Mouse (Mus musculus) thymus, adult 2 months (tissue): Measurements from ENCODE around the gene Snrpd3. TPM values are rescaled to one million over a fixed set of nuclear protein-coding genes. Genes with fewer than 3 reads are reported as not detected.
"Not testable (repeated sequence)": the region's sequence is repeated elsewhere in the genome, so short reads cannot be mapped to it uniquely, and the experiment has no call there.

Experiments used
- DNase-seq: peaks from one replicate; pipeline ENCODE4 v3.0.0; 2021
- H3K27ac ChIP-seq: fragments of 200-500 bp; 2 replicates; pipeline ENCODE4 v1.5.1; 2012; ENCODE audit warnings: low read length, control low read depth; ENCODE audit not compliant: control insufficient read depth, insufficient read depth
- H3K27me3 ChIP-seq: fragments of 200-500 bp; 2 replicates; pipeline ENCODE4 v1.6.1; 2012; ENCODE audit warnings: mild to moderate bottlenecking, low read length, moderate library complexity, mixed read lengths; ENCODE audit not compliant: control insufficient read depth, insufficient read depth
- H3K36me3 ChIP-seq: fragments of 200-500 bp; 2 replicates; pipeline ENCODE4 v1.6.1; 2012; ENCODE audit warnings: mild to moderate bottlenecking, low read length, moderate library complexity; ENCODE audit not compliant: control insufficient read depth, insufficient read depth
- H3K4me1 ChIP-seq: fragments of 200-500 bp; replicated peaks from 2 replicates; pipeline ENCODE4 v1.6.1; 2012; ENCODE audit warnings: low read length; ENCODE audit not compliant: control insufficient read depth, insufficient read depth
- H3K4me3 ChIP-seq: fragments of 200-500 bp; 2 replicates; pipeline ENCODE4 v1.5.1; 2012; ENCODE audit warnings: mild to moderate bottlenecking, low read length, control low read depth, moderate library complexity; ENCODE audit not compliant: control insufficient read depth, insufficient read depth
- CTCF ChIP-seq: fragments of 200-500 bp; IDR thresholded peaks from 2 replicates; pipeline ENCODE4 v1.5.1; 2012; ENCODE audit warnings: mild to moderate bottlenecking, control low read depth, low read length, moderate library complexity, borderline replicate concordance; ENCODE audit not compliant: control insufficient read depth, poor library complexity, insufficient read depth; ENCODE audit errors: extremely low read depth
- POLR2A ChIP-seq: fragments of 200-500 bp; IDR thresholded peaks from 2 replicates; pipeline ENCODE4 v1.6.1; 2012; ENCODE audit warnings: mild to moderate bottlenecking, low read length, control low read depth, moderate library complexity; ENCODE audit not compliant: control insufficient read depth, poor library complexity, insufficient read depth; ENCODE audit errors: extremely low read depth
- WGBS: fragments of 180-500 bp; shearing (Covaris S2); methylation state at CpG from one replicate; pipeline ENCODE4 v1.1.7; 2018; 5-methylcytosine and 5-hydroxymethylcytosine counted together
- polyA plus RNA-seq: library from polyadenylated mRNA; depleted of rRNA; stranded (reverse); fragments of >200 nt; gene quantifications from 2 replicates; pipeline ENCODE4 v1.2.3, GENCODE M21; 2012

The Snrpd3 gene
- polyA plus RNA-seq, 1 experiment, result 25.1 TPM

- H3K4me3 ChIP-seq, result no peak overlapping the region
- peaks cover 36% of the 10 kb centered on the region for H3K4me1 ChIP-seq
Measured at GRCm38 (mm10) chr10:75564687-75565265, 47.4 kb downstream of the Snrpd3 start.

GRCm38 (mm10) chr10:75565436-75565835 lies 48.1 kb downstream of the Snrpd3 start:
- no peak overlapping the region for H3K4me3 ChIP-seq
- peaks cover 30% of the 10 kb centered on the region for H3K4me1 ChIP-seq
- no peaks in the 10 kb centered on the region for H3K36me3 ChIP-seq
- H3K27me3 ChIP-seq, result peaks cover 5% of the 10 kb centered on the region; the same call in 1 of the 2 replicates
- H3K27ac ChIP-seq, result peak overlapping the region; percentile 76
- whole genome bisulfite sequencing, result under 1% methylated on average over 6 of the region's 6 CpGs
- TF ChIP-seq CTCF (no peak), POLR2A (0 out of 2 replicates have a peak, but pooled peaks have one; percentile 14)
- peak; percentile 77 for DNase-seq

More at GRCm38 (mm10) chr10:75564687-75565265, 47.4 kb downstream of the Snrpd3 start:
- Histone ChIP-seq H3K27ac (peak overlapping the region; percentile 75), H3K36me3 (no peaks in the 10 kb centered on the region), H3K27me3 (peaks cover 9% of the 10 kb centered on the region)
- DNase-seq, result no peak
- WGBS, result 45% methylated on average over 12 of the region's 12 CpGs
- TF ChIP-seq CTCF (no peak), POLR2A (no peak)

GRCm38 (mm10) chr10:75565906-75566305 lies 48.6 kb downstream of the Snrpd3 start:
- Histone ChIP-seq H3K27ac (peak overlapping the region; percentile 76), H3K27me3 (peaks cover under 1% of the 10 kb centered on the region; the same call in 1 of the 2 replicates), H3K36me3 (no peaks in the 10 kb centered on the region), H3K4me1 (peaks cover 30% of the 10 kb centered on the region), H3K4me3 (no peak overlapping the region)
- DNase-seq, result no peak
- TF ChIP-seq CTCF, result no peak
- no peak for TF ChIP-seq POLR2A
- WGBS, result 21% methylated on average over 7 of the region's 7 CpGs

- 46% methylated on average over 5 of the region's 5 CpGs for WGBS
- no peaks in the 10 kb centered on the region; the same call in 1 of the 2 replicates for H3K27me3 ChIP-seq
- DNase-seq, result no peak
- H3K36me3 ChIP-seq, result no peaks in the 10 kb centered on the region
- no peak for TF ChIP-seq CTCF
- TF ChIP-seq POLR2A, result no peak
- peaks cover 30% of the 10 kb centered on the region for H3K4me1 ChIP-seq
- peak overlapping the region; percentile 76 for H3K27ac ChIP-seq
- H3K4me3 ChIP-seq, result no peak overlapping the region
Measured at GRCm38 (mm10) chr10:75566321-75566720, 49.0 kb downstream of the Snrpd3 start.

- H3K36me3 ChIP-seq, H3K4me3 ChIP-seq, DNase-seq, H3K27ac ChIP-seq, H3K27me3 ChIP-seq: not testable (repeated sequence)
- H3K4me1 ChIP-seq, result peaks cover 30% of the 10 kb centered on the region
- WGBS, result 95% methylated on average over 2 of the region's 2 CpGs
Measured at GRCm38 (mm10) chr10:75566765-75567164, 49.4 kb downstream of the Snrpd3 start.

GRCm38 (mm10) chr10:75568029-75568428 lies 50.7 kb downstream of the Snrpd3 start:
- no peak for TF ChIP-seq POLR2A
- no peak for TF ChIP-seq CTCF
- 87% methylated on average over 5 of the region's 5 CpGs for WGBS
- DNase-seq, result no peak
- Histone ChIP-seq H3K4me3 (no peak overlapping the region), H3K27ac (no peak overlapping the region), H3K36me3 (no peaks in the 10 kb centered on the region), H3K4me1 (peaks cover 30% of the 10 kb centered on the region), H3K27me3 (no peaks in the 10 kb centered on the region)

- H3K4me3 ChIP-seq, result no peak overlapping the region
Measured at GRCm38 (mm10) chr10:75568441-75568840, 51.1 kb downstream of the Snrpd3 start.

More at GRCm38 (mm10) chr10:75568441-75568840, 51.1 kb downstream of the Snrpd3 start:
- Histone ChIP-seq H3K27ac (no peak overlapping the region), H3K27me3 (no peaks in the 10 kb centered on the region), H3K36me3 (no peaks in the 10 kb centered on the region), H3K4me1 (peaks cover 30% of the 10 kb centered on the region)
- 85% methylated on average over 11 of the region's 11 CpGs for WGBS
- DNase-seq, result no peak
- TF ChIP-seq POLR2A, result no peak
- no peak for TF ChIP-seq CTCF
